Mouse (Mus musculus): Measurements from ENCODE around the gene Gm17387. TPM values are rescaled to one million over a fixed set of nuclear protein-coding genes. Genes with fewer than 3 reads are reported as not detected.
A peak's percentile ranks its signal among the peaks of the same experiment; 100 is the strongest.
"Not testable (repeated sequence)": the region's sequence is repeated elsewhere in the genome, so short reads cannot be mapped to it uniquely, and the experiment has no call there.

Gm17387 gene
- polyA plus RNA-seq, 1 experiment from 2014 or later: not detected

DNA sequence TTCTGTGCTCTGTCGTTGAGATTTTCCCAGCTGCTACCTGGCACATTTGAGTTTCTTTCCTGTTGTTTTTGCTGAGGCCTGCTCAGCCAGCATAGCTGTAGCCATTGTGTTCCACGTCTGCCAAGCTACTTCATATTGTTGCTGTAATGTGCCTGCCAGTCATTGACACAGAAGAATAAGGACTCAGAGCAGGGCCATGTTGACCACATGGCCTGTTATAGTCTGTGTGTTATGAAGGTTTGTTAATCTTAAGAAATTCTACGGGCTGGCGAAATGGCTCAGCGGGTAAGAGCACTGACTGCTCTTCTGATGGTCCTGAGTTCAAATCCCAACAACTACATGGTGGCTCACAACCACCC lies 2.2 kb upstream of the Gm17387 start:
- H3K4me1 ChIP-seq (ENCODE audit: insufficient read depth): no peaks in the 10 kb centered on the region
- no peaks in the 10 kb centered on the region for H3K27me3 ChIP-seq (ENCODE audit: insufficient read depth, low read length)
- no peak overlapping the region for H3K4me2 ChIP-seq
- no peaks in the 10 kb centered on the region for H3K9me3 ChIP-seq (ENCODE audit: low read depth, low read length)
- no peak overlapping the region for H3K9ac ChIP-seq
- H3K36me3 ChIP-seq (ENCODE audit: insufficient read depth): no peaks in the 10 kb centered on the region
- 62% methylated on average over 5 of the region's 5 CpGs for WGBS
- peak overlapping the region; percentile 51 for H3K27ac ChIP-seq (ENCODE audit: low read depth)
- H3K4me3 ChIP-seq (ENCODE audit: low read depth, low read length): no peak overlapping the region
- TF ChIP-seq CTCF (IDR thresholded peaks at IDR 0.05; ENCODE audit: low read depth): no peak
- DNase-seq (no peak), ATAC-seq (ENCODE audit: insufficient read depth) (no peak)

DNA sequence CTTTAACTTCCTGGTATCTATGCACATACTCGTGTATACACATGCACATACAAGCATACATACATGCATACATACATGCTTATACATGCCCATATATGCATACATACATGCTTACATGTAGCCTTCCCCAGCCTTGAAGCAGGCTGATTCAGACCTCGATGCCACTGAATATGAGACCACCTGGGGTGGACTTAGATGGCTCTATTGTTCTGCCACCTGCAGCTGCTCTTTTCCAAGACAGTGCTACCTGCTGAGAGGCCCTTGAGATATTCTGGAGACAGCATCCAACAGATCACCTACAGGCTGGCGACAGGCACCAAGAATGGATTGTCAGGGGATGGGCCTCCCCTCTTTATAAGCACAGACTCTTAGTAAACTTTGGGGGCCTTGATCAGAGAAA lies 1.5 kb downstream of the Gm17387 start:
- H3K27ac ChIP-seq (ENCODE audit: low read depth): no peak overlapping the region
- no peaks in the 10 kb centered on the region for H3K9me3 ChIP-seq (ENCODE audit: low read depth, low read length)
- no peak overlapping the region for H3K9ac ChIP-seq
- TF ChIP-seq CTCF (IDR thresholded peaks at IDR 0.05; ENCODE audit: low read depth): no peak
- H3K27me3 ChIP-seq (ENCODE audit: insufficient read depth, low read length): no peaks in the 10 kb centered on the region
- 50% methylated on average over 3 of the region's 3 CpGs for WGBS
- ATAC-seq (ENCODE audit: insufficient read depth) (no peak), DNase-seq (no peak)
- H3K36me3 ChIP-seq (ENCODE audit: insufficient read depth): no peaks in the 10 kb centered on the region
- no peak overlapping the region for H3K4me3 ChIP-seq (ENCODE audit: low read depth, low read length)
- H3K4me2 ChIP-seq: no peak overlapping the region
- no peaks in the 10 kb centered on the region for H3K4me1 ChIP-seq (ENCODE audit: insufficient read depth)

DNA sequence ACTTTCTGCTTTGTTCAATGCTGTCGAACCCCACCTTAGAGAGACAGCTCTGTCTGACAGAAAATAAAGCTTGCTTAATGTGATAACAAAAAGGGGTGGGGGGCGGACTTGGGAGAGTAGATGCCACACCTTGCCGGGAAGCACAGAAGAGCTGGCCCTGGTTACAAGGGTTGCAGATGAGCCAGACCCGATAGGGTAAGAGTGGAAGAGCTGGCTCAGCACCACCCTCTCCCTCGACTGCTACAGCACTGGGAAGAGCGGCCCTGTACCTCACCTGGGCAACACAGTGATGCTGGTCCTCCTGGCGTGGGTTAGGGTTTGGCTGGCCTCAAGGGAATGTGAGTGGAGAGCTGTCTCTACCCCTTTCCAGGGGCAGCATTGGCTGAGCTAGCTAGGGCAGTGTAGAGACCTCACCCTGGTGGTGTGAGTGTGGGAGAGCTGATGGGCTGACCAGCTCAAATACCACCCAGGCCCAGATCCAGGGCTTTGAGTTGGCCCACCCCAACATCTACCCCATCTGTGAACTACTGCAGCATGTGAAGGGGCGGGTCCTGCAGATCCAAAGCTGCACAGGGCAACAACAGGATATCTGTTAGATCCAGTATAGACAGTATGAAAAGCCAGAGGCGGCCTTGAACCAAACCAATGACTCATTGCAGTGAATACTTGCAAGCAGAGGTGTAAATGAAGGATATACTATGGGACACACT lies 3.7 kb downstream of the Gm17387 start:
- Histone ChIP-seq H3K4me2 (no peak overlapping the region), H3K27ac (ENCODE audit: low read depth) (no peak overlapping the region), H3K4me3 (ENCODE audit: low read depth, low read length) (no peak overlapping the region), H3K27me3 (ENCODE audit: insufficient read depth, low read length) (no peaks in the 10 kb centered on the region), H3K9me3 (ENCODE audit: low read depth, low read length) (no peaks in the 10 kb centered on the region), H3K4me1 (ENCODE audit: insufficient read depth) (no peaks in the 10 kb centered on the region), H3K36me3 (ENCODE audit: insufficient read depth) (no peaks in the 10 kb centered on the region), H3K9ac (no peak overlapping the region)
- ATAC-seq (ENCODE audit: insufficient read depth) (no peak), DNase-seq (no peak)
- WGBS: 69% methylated on average over 9 of the region's 9 CpGs
- no peak for TF ChIP-seq CTCF (IDR thresholded peaks at IDR 0.05; ENCODE audit: low read depth)

DNA sequence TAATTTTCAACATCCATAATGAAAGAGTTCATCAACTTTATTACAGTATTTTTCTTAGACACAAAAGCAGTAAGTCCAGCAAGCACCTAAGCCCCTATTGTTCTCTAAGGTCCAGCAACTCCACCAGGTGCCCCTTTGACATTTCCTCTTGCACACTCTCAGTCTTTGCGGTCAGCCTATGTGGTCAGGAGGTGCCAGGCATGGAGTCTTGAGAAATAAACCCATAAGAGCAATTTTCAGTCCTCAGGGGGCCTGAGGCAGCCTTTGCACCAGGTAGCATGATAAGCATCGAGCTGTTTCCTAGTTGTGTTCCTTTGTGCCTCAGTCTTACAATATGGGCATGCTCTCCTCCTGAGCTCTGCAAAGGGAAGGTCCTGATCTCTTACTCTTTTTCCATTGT lies 7.7 kb downstream of the Gm17387 start:
- H3K4me2 ChIP-seq; H3K4me1 ChIP-seq (ENCODE audit: insufficient read depth); H3K9ac ChIP-seq; ATAC-seq (ENCODE audit: insufficient read depth); H3K27me3 ChIP-seq (ENCODE audit: insufficient read depth, low read length); DNase-seq; H3K27ac ChIP-seq (ENCODE audit: low read depth); H3K4me3 ChIP-seq (ENCODE audit: low read depth, low read length); H3K9me3 ChIP-seq (ENCODE audit: low read depth, low read length); H3K36me3 ChIP-seq (ENCODE audit: insufficient read depth): not testable (repeated sequence)
- WGBS: 88% methylated on average over 1 of the region's 2 CpGs

DNA sequence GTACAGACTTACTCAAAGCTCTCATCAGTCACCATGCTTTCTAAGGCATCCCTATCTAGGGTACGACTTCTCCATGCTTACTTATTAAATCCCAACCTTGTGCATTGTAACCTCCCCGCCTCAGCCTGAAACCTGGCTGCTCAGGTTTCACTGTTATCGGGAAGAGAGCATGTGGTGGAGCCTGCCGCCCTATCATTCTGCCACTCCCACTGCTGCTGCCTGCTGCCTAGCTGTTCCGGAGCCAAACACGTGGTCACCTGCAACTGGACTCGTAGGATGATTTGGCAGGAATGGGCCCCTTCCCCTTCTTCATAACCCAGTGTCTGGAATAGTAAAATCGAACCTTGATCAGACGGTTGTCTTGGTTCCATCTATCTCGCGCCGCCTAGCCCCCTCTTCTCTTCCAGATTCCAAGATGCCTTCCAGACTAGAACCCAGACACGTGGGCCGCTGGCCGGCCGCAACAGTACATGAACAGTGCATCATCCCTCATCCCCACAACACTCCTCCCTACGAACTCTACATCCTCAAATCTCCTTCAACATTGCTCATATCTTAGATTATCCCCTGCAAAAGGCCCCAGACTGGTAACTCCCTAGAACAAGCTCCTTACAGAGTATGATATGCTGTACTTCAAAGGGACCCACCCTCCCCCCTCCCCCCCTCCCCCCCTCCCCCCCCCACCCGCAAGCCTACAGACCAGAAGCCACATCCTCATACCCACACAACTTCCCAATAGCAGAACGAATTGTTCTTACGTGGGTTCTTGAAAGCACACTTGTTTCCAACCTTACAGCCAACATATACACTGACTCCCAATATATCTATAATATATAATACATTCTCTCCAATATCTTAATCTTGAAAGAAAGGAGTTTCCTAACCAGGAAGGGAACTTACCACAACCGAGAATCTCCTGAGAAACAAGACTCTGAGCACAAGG lies 9.4 kb downstream of the Gm17387 start:
- WGBS: 65% methylated on average over 20 of the region's 21 CpGs
- H3K4me1 ChIP-seq (ENCODE audit: insufficient read depth): peaks cover 3% of the 10 kb centered on the region; the same call in 1 of the 2 replicates

DNA sequence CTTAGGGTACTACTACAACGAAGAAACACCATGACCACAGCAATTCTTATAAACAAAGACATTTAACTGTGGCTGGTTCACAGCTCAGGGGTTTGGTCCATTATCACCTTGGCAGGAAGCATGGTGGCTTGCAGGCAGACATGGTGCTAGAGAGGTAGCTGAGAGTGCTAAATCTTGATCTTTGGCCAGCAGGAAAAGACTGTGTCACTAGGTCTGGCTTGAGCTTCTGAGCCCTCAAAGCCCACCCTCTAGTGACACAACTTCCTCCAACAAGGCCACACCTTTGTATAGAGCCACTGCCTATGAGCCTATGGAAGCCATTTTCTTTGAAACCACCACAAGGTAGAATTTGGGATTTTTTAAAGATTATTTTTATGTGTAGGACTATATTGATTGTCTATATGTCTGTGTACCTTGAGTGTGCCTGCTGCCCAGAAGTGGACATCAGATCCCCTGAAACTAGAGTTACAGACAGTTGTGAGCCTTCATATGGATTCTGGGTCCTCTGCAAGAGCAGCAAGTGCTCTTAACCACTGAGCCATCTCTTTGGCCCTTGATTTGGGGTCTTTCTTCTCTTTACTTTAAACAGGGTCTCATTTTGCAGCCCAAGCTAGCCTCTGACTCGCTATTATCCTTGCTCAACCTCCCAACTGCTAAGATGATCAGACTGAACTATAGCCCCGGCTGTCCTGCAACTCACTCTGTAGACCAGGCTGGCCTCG lies 10.6 kb downstream of the Gm17387 start:
- DNase-seq (no peak), ATAC-seq (ENCODE audit: insufficient read depth) (no peak)
- Histone ChIP-seq H3K27ac (ENCODE audit: low read depth) (no peak overlapping the region), H3K36me3 (ENCODE audit: insufficient read depth) (no peaks in the 10 kb centered on the region), H3K9me3 (ENCODE audit: low read depth, low read length) (no peaks in the 10 kb centered on the region), H3K4me3 (ENCODE audit: low read depth, low read length) (no peak overlapping the region), H3K4me2 (no peak overlapping the region), H3K4me1 (ENCODE audit: insufficient read depth) (peaks cover 3% of the 10 kb centered on the region; the same call in 1 of the 2 replicates), H3K9ac (no peak overlapping the region), H3K27me3 (ENCODE audit: insufficient read depth, low read length) (no peaks in the 10 kb centered on the region)
- TF ChIP-seq CTCF (IDR thresholded peaks at IDR 0.05; ENCODE audit: low read depth): no peak
- WGBS: 88% methylated on average over 4 of the region's 4 CpGs

More for the DNA sequence above, 9.4 kb downstream of the Gm17387 start:
- Histone ChIP-seq H3K27me3 (ENCODE audit: insufficient read depth, low read length) (no peaks in the 10 kb centered on the region), H3K27ac (ENCODE audit: low read depth) (no peak overlapping the region), H3K9me3 (ENCODE audit: low read depth, low read length) (no peaks in the 10 kb centered on the region), H3K4me3 (ENCODE audit: low read depth, low read length) (no peak overlapping the region), H3K4me2 (no peak overlapping the region), H3K36me3 (ENCODE audit: insufficient read depth) (no peaks in the 10 kb centered on the region), H3K9ac (no peak overlapping the region)
- DNase-seq: no peak
- ATAC-seq (ENCODE audit: insufficient read depth): no peak
- no peak for TF ChIP-seq CTCF (IDR thresholded peaks at IDR 0.05; ENCODE audit: low read depth)

Measured in lung, embryonic 14.5 days (tissue).